Mouse (Mus musculus) kidney, adult 2 months (tissue): ENCODE results near the gene Tmed4.

Source experiments
- CTCF ChIP-seq: fragments of 200-500 bp; conservative IDR thresholded peaks from 2 replicates; pipeline ENCODE4 v1.5.1; 2011; ENCODE audit warnings: low read depth, mild to moderate bottlenecking, control low read depth, low read length, moderate library complexity, mixed read lengths; ENCODE audit not compliant: insufficient read depth, insufficient read length
- POLR2A ChIP-seq: fragments of 200-500 bp; IDR thresholded peaks from one replicate; pipeline ENCODE4 v1.6.1; 2011; ENCODE audit warnings: low read depth, low read length, control low read depth

GRCm38 (mm10) chr11:6233025-6233424 is 41.6 kb downstream of the Tmed4 start:
- TF ChIP-seq CTCF: no peak
- no peak for TF ChIP-seq POLR2A
